Mouse (Mus musculus) cerebellum, postnatal 4 days (tissue): ENCODE data around the gene Armc9.

ENCODE experiments used
- DNase-seq, 2 experiments: peaks; one replicate each; pipeline ENCODE4 v3.0.0; 2022; ENCODE audit warnings: low spot score in 2 of 2, mixed read lengths in 1 of 2

Gene Armc9

DNA sequence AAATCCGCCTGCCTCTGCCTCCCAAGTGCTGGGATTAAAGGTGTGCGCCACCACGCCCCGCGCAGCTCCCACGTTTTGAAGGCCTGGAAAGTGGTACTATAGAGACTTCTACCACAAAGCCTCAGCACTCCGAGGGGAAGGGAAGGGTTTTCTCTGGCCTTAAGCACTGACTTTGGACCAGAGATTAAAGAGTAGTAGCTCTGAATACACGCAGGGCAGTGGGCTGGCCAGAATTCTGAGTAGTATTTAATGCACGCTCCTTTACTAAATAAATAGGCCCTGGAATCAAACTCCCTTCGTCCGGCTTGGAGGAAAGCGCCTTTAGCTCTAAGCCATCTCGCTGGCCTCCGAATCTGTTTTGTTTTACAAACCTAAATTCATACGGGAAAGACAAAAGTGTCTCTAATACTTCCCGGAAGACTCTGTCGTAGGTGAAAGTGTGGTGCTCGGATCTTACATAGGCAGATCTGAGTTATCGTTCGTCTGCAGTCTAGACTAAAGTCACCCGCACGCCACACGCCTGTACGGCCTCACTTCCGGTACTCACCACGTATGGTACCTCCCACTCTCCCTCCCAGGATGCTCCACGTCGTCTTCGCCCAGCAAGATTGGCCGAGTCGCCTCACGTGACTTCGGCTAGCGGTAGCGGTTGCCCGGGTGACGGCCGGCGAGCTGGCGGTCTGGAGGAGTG, at the start of gene Armc9:
Gene Armc9, plus strand, starts transcription at position 648 of the 691 bp plus-strand sequence.
- peak; percentile 81 to 91 for DNase-seq

DNA sequence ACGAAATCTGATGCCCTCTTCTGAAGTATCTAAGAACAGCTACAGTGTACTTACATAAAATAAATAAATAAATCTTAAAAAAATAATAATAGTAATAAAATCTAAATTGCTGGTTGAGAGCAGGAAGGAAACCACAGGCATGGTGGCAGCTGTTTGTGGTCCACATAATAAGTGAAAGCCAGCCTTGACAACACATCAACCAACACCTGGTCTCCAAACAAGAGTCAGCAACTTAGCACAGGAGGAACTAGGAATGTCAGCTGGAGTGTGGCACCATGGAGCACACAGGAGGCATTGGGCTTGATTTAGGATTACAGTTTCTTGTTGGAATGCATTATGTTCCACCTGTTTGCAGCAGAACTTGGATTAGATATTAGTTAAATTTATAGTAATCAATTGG, 49.5 kb upstream of the Armc9 start:
- DNase-seq = no peak

- no peak for DNase-seq
Measured at GRCm38 (mm10) chr1:86111779-86112178, 42.8 kb upstream of the Armc9 start, which contains the start of gene Htr2b. TSS of gene Htr2b (minus strand) at chr1:86111970.

GRCm38 (mm10) chr1:86114141-86114540, 40.4 kb upstream of the Armc9 start:
- DNase-seq = no peak

DNA sequence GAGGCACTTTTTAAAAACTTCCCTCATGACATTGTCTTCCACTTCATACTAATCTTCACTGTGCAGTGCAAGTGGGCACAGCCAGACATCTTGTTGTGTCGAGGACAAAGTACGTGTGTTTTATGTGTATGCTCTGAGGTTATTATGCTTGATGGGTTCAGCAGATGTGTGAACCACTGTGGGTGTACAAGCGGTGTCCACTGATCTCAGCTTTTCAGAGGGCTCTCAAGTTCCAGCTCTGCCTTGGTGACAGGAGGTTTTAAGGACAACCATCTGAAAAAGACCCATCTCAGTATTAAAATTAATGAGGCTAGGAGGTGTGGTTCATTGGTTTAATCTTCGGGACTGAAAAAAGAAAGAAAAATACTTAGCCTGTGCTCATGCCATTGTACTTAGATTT, 35.0 kb upstream of the Armc9 start:
- DNase-seq = no peak

DNA sequence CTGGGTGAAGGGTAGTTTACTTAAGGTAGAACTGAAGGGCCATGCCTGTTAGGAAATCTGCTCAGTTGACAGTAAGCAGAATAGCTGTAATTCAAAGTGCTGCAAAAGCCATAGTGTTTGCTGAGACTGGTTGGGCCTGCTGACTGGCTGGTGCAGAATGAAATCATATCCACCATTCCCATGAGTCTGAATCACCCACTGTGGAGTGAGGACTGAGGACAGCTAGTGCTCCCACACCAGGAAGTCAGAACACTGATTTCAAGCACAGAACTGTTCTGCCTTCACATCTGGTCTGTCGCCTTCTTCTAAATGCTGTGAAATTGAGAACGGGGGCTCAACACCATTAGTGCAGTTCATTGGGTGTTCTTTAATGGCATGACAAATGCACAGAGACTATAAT, 28.5 kb upstream of the Armc9 start:
- DNase-seq = no peak

- DNase-seq = no peak
Measured at GRCm38 (mm10) chr1:86133337-86133736, 21.2 kb upstream of the Armc9 start, which contains the start of gene Gm21972. TSS of gene Gm21972 (plus strand) at chr1:86133637.

DNA sequence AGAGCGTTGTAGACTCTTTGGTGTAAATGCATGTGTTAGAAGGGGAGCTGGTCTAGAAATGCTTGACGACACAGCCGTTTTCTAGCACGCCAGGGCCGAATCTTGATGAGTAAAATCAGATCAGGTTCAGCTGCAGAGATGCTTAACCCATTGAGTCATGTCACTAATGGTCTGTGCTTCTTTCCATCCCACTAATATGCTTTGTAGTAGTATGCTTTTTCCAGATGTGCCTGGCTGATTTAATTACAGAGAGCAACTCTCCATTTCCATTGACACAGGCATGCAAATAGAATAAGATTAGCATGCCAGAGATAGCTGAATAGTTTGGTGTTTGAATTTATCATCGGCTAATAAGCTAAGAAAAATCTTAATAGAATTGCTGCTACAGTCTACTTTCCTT, 19.3 kb upstream of the Armc9 start:
- DNase-seq = no peak

DNA sequence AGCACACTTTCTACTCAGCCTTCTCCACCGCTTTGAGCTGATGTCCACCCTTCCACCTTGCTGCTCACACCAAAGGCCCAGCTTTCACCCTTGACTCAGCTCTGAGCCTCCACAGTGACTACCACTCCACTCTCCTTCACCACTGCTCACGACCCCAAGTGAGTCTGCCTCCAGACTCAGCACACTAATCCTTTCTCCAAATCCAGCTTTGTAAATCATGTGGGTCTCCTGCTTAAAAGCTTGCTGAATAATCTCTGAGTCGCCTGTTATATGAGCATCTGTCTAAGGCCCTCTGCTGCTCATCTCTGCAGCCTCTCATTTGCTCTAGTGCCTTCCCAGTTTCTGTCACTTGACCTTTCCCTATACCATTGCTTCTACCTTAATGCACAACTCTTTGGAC, 13.5 kb upstream of the Armc9 start:
- no peak for DNase-seq

GRCm38 (mm10) chr1:86143165-86143564, 11.4 kb upstream of the Armc9 start:
- DNase-seq = no peak

DNA sequence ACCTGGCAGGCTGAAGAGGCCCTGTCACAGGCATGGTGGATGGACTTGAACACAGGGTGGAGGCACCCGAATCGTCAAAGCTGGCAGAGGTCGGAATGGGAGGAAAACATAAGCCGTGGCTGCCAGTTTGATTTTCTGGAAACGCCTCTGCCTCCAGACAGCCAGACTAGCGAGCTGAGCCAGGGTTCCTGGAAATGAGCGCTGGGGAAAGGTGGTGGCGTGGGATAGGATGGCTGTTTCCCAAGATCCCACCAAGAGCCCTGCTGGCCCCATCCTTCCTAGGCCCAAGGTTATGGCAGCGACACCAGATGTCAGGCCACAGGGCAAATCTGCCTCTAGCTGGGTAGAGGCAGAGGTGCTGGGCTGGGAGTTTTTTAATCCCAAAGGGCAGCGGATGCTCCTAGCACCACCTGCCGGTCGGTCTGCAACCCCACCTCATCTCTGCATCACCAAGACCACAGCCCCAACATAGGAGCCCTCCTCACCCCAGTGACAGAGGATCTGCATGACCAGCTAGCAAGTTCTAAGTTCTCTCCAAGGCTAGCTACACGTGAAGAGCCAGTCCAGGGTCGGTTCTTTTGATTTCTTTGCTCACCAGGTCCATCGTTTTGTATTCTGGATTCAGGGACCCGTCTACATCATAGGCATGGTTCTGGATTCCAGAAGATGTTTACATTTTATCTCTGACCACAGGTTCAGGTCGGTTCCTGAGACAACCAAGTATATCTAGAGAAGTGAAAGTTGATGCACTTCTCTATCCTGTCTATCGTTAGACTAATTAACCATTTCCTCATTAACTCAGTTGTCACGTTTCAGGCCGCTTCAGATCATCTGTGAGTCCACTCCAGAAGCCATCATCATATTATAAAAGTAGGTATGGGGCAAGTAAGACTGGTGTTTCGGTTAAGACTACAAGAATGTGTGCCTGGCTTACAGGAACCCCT, 10.3 kb upstream of the Armc9 start:
- no peak for DNase-seq

GRCm38 (mm10) chr1:86146293-86146692, 8.3 kb upstream of the Armc9 start:
- no peak for DNase-seq

GRCm38 (mm10) chr1:86147557-86147956, 7.0 kb upstream of the Armc9 start:
- no peak for DNase-seq

- DNase-seq = no peak
Measured at GRCm38 (mm10) chr1:86148161-86148560, 6.4 kb upstream of the Armc9 start.

- DNase-seq = no peak
Measured at GRCm38 (mm10) chr1:86150929-86151328, 3.7 kb upstream of the Armc9 start.

- no peak for DNase-seq
Measured at GRCm38 (mm10) chr1:86151376-86151775, 3.2 kb upstream of the Armc9 start.

GRCm38 (mm10) chr1:86152618-86153017, 2.0 kb upstream of the Armc9 start:
- DNase-seq = no peak

GRCm38 (mm10) chr1:86154824-86155164, 214 bp downstream of the Armc9 start:
- no peak for DNase-seq

DNA sequence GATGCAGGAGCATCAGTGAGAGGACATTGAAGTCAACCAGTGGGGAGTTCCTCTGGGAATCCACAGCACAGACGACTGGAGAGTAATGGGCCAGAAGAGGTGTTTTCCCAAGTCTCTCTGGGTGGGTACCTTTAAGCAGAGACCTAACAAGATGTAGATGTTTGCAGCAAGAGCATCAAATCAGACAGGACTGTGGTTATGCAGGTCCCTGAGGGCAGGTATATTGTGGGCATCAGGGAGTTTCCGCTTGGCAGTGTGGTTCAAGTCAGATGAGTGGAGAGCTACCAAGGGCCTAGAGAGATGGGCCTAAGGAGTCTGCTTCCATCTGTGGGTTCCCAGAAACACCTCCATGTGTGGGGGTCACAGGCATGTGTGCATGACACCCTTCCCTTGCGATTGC, 1.5 kb downstream of the Armc9 start:
- DNase-seq = no peak

- no peak for DNase-seq
Measured at GRCm38 (mm10) chr1:86156595-86156994, 2.0 kb downstream of the Armc9 start.

- no peak for DNase-seq
Measured at GRCm38 (mm10) chr1:86160059-86160458, 5.5 kb downstream of the Armc9 start.

DNA sequence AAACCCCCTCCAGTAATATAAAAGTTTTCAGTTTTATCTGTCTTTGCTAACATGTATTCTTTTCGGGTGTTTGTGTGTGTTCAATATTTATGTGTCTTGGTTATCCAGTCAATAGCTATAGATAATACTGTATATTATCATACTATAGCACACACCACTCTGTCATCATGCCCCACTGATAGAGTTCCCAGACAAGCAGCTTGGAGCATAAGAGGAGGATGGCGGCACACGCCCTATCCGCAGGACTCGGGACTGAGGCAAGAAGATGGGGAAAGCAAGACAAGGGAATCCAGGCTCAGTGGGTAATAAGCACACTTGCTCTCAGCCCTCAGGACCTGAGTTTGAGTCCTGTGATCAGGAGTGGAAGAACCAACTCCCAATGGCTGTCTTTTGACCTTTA, 5.9 kb downstream of the Armc9 start:
- DNase-seq = no peak

- no peak for DNase-seq
Measured at GRCm38 (mm10) chr1:86161061-86161460, 6.5 kb downstream of the Armc9 start.
